9 mouse cellular contexts compared by ENCODE assay signal in the genomic region with DNA sequence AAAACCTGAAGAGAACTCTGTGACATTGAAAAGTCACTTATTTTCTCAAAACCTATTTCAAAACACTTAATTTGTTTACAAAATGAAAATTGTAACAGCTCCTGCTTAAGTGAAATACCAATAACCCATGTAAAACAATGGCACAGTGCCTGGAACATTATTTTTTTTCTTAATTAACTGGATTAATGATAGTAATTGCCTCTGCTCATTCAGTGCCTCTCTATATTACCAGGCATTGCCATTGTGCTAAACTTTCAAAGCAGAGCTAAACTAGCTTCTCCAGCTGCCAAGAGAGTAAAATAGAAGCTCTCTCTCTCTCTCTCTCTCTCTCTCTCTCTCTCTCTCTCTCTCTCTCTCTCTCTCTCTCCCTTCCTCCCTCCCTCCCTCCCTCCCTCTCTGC. TPM values are rescaled to one million over a fixed set of nuclear protein-coding genes. Genes with fewer than 3 reads are reported as not detected.
DNase-seq lines count a peak whose midpoint lies in the region; ATAC-seq and TF ChIP-seq lines count a peak whose summit lies in the region.
"Had no signal": no experiment of that assay in that cellular context is flagged by ENCODE, and none has a peak within 500 bp of the region (broad histone marks: within the 10 kb centered on the region; RNA-seq: fewer than 3 reads in every experiment).

No protein-coding gene starts in this region.

- no peak for TF ChIP-seq POLR2A in MEL (IDR thresholded peaks at IDR 0.05; ENCODE audit: control insufficient read depth in 1 of 2, insufficient read depth in 1 of 2, low read depth in 1 of 2, low read length in 2 of 2, poor library complexity in 1 of 2)

- intact Hi-C loops in heart, postnatal 36 days (cut with DNase I) = no loop called here

- no peak for ATAC-seq in heart, embryonic 14.5 days (ENCODE audit: insufficient number of reproducible peaks, insufficient read depth, low FRiP score, low read depth)

- peak overlapping the region; percentile 96 to 99 for H3K4me3 ChIP-seq in heart, embryonic 14.5 days (ENCODE audit: control insufficient read depth in 1 of 2, insufficient read depth in 1 of 2, low read depth in 1 of 2, low read length in 2 of 2)
- peak overlapping the region; percentile 86 to 92 for H3K4me3 ChIP-seq in MEL (ENCODE audit: control insufficient read depth in 1 of 2, insufficient read depth in 1 of 2, low read depth in 2 of 2, low read length in 2 of 2)
- peak overlapping the region; percentile 90 for H3K4me3 ChIP-seq in hindbrain, embryonic 10.5 days
- peak overlapping the region; percentile 97 for H3K4me3 ChIP-seq in macrophage (ENCODE audit: inconsistent target)

- peaks cover 3% of the 10 kb centered on the region; the same call in 1 of the 2 replicates for H3K27me3 ChIP-seq in heart, embryonic 14.5 days (ENCODE audit: control insufficient read depth, insufficient read depth, low read length)
- no peaks in the 10 kb centered on the region for H3K27me3 ChIP-seq in MEL (ENCODE audit: control insufficient read depth in 1 of 2, insufficient read depth in 2 of 2, low read length in 2 of 2)
- no peaks in the 10 kb centered on the region for H3K27me3 ChIP-seq in hindbrain, embryonic 10.5 days (ENCODE audit: insufficient read depth, poor library complexity, severe bottlenecking)

- H3K9me3 ChIP-seq in heart, embryonic 14.5 days (ENCODE audit: control insufficient read depth, low read length) = no peaks in the 10 kb centered on the region
- H3K9me3 ChIP-seq in MEL (replicated peaks; ENCODE audit: insufficient read depth, low read length) = no peaks in the 10 kb centered on the region
- no peaks in the 10 kb centered on the region for H3K9me3 ChIP-seq in hindbrain, embryonic 10.5 days

- peaks cover 8% of the 10 kb centered on the region for H3K79me2 ChIP-seq in MEL (ENCODE audit: control insufficient read depth, insufficient read depth, low read length, poor library complexity)
- no peaks in the 10 kb centered on the region; the same call in 1 of the 2 replicates for H3K79me2 ChIP-seq in macrophage (ENCODE audit: inconsistent target)

- H3K4me2 ChIP-seq in heart, embryonic 14.5 days (ENCODE audit: low read length) = peak overlapping the region; percentile 93

- H3K36me3 ChIP-seq in heart, embryonic 14.5 days (ENCODE audit: control insufficient read depth, insufficient read depth, low read length) = peaks cover 35% of the 10 kb centered on the region
- H3K36me3 ChIP-seq in MEL (ENCODE audit: control insufficient read depth in 1 of 2, insufficient read depth in 2 of 2, low read length in 2 of 2) (peaks cover 0 to 6% of the 10 kb centered on the region in 2 experiments; a peak in 2 of 4 replicates), macrophage (ENCODE audit: inconsistent target) (peaks cover 22% of the 10 kb centered on the region)
- H3K36me3 ChIP-seq in hindbrain, embryonic 10.5 days = peaks cover 35% of the 10 kb centered on the region

- peaks cover 3 to 7% of the 10 kb centered on the region in 2 experiments; a peak in 3 of 4 replicates for H3K4me1 ChIP-seq in heart, embryonic 14.5 days (ENCODE audit: control insufficient read depth in 2 of 2, insufficient read depth in 2 of 2, low read length in 2 of 2)
- peaks cover 4 to 11% of the 10 kb centered on the region in 2 experiments; a peak in 3 of 4 replicates for H3K4me1 ChIP-seq in MEL (ENCODE audit: control insufficient read depth in 1 of 2, insufficient read depth in 2 of 2, low read length in 2 of 2)
- peaks cover 20% of the 10 kb centered on the region for H3K4me1 ChIP-seq in hindbrain, embryonic 10.5 days (replicated peaks)

- H3K9ac ChIP-seq in heart, embryonic 14.5 days (ENCODE audit: low read length) = peak overlapping the region; percentile 94
- H3K9ac ChIP-seq in MEL (ENCODE audit: control insufficient read depth, low read depth, low read length, poor library complexity, severe bottlenecking) = peak overlapping the region; percentile 77

- TF ChIP-seq EP300 in MEL (IDR thresholded peaks at IDR 0.05; ENCODE audit: low read depth in 1 of 2, low read length in 2 of 2) = no peak

- TF ChIP-seq CTCF in MEL (IDR thresholded peaks at IDR 0.05 in 2 of 3, conservative IDR thresholded peaks at IDR 0.05 in 1 of 3; ENCODE audit: control insufficient read depth in 1 of 3, insufficient read depth in 1 of 3, low read depth in 2 of 3, low read length in 3 of 3, poor library complexity in 1 of 3, severe bottlenecking in 1 of 3) = no peak

- no peak for TF ChIP-seq RAD21 in MEL (IDR thresholded peaks at IDR 0.05; ENCODE audit: low read depth, low read length)

- H3K27ac ChIP-seq in heart, embryonic 14.5 days (replicated peaks in 1 of 2; ENCODE audit: control insufficient read depth in 1 of 2, insufficient read depth in 1 of 2, low read depth in 2 of 2, low read length in 2 of 2) = no peak overlapping the region
- H3K27ac ChIP-seq in MEL (ENCODE audit: control insufficient read depth, low read depth, low read length) (0 out of 2 replicates have a peak overlapping the region, but pooled peaks have one; percentile 6), macrophage (no peak overlapping the region)
- peak overlapping the region; percentile 91 for H3K27ac ChIP-seq in hindbrain, embryonic 10.5 days

- DNase-seq in heart, postnatal 36 days = no peak
- no peak for DNase-seq in MEL (ENCODE audit: low read depth, low spot score)
- DNase-seq in hindbrain, embryonic 10.5 days (ENCODE audit: low spot score) = no peak
- DNase-seq in ovary, adult 18-20 months (ENCODE audit: low spot score) = no peak
- no peak for DNase-seq in gastrocnemius, adult 8-10 months (ENCODE audit: low spot score in 2 of 2)
- no peak for DNase-seq in right cerebral cortex, postnatal 14 days

TF ChIP-seq in MEL, 35 proteins besides CTCF, POLR2A, EP300 and RAD21:
- no peak for TF ChIP-seq NRF1 (IDR thresholded peaks at IDR 0.05; ENCODE audit: insufficient read depth, low read depth, low read length, poor library complexity, severe bottlenecking)
- TF ChIP-seq JUND (IDR thresholded peaks at IDR 0.05; ENCODE audit: low read depth, low read length) = peak; percentile 60; the same call in 1 of the 2 replicates

RNA-seq across cellular contexts. Expression of a gene that starts 0.4 kb away (rescaled TPM):
- 46.4 and 49.5 TPM in 2 replicates for polyA plus RNA-seq in heart, embryonic 14.5 days (2014; fragmentation: Nextera tagmentation; extraction: Ambion mirVana)
- 10 to 100 TPM; 18.2 to 20.3 TPM for total RNA-seq in heart, postnatal 36 days (2021)
- 44.7 and 45.2 TPM in 2 replicates for total RNA-seq in MEL (2012; rRNA removed)
- 10 to 100 TPM in 1 of 2 experiments, not detected in 1; 69.7 TPM for polyA plus RNA-seq in MEL (2012; ENCODE audit: insufficient read depth in 1 of 2, insufficient read length in 2 of 2, low read depth in 1 of 2, low replicate concordance in 2 of 2, missing spikeins in 1 of 2)
- 69.2 and 72.5 TPM in 2 replicates for polyA plus RNA-seq in hindbrain, embryonic 10.5 days (2016; fragmentation: Nextera tagmentation; extraction: Ambion mirVana)
- total RNA-seq in macrophage (2018; cell fraction: chromatin; rRNA removed) = 10 to 100 TPM; 12.4 to 50.5 (median 32.1) TPM
- 10 to 100 TPM; 10.3 to 19.2 (median 14.9) TPM for total RNA-seq in macrophage (2018; cell fraction: cytosol; rRNA removed)
- total RNA-seq in macrophage (2018; cell fraction: nucleus; rRNA removed) = 10 to 100 TPM; 13.2 to 44.2 (median 22.9) TPM
- 10.3 to 15.0 TPM (median 15.0 TPM) in 3 replicates for polyA plus RNA-seq in macrophage (2018)
- 10 to 100 TPM; 16.2 to 18.6 (median 16.5) TPM for total RNA-seq in gastrocnemius, adult 8-10 months (2022)

RNA-seq across cellular contexts. Expression of a gene that starts 41.7 kb away (rescaled TPM):
- polyA plus RNA-seq in heart, embryonic 14.5 days (2014; fragmentation: Nextera tagmentation; extraction: Ambion mirVana) = not detected in 2 replicates
- not detected for total RNA-seq in heart, postnatal 36 days (2021)
- total RNA-seq in MEL (2012; rRNA removed) = not detected in 2 replicates
- polyA plus RNA-seq in MEL (2012; ENCODE audit: insufficient read depth in 1 of 2, insufficient read length in 2 of 2, low read depth in 1 of 2, low replicate concordance in 2 of 2, missing spikeins in 1 of 2) = not detected
- polyA plus RNA-seq in hindbrain, embryonic 10.5 days (2016; fragmentation: Nextera tagmentation; extraction: Ambion mirVana) = not detected in 2 replicates
- not detected for total RNA-seq in macrophage (2018; cell fraction: chromatin; rRNA removed)
- total RNA-seq in macrophage (2018; cell fraction: cytosol; rRNA removed) = not detected
- total RNA-seq in macrophage (2018; cell fraction: nucleus; rRNA removed) = not detected
- polyA plus RNA-seq in macrophage (2018) = not detected in 3 replicates
- total RNA-seq in gastrocnemius, adult 8-10 months (2022) = not detected
- total RNA-seq: layer of hippocampus, adult 18-20 months had no signal

Comparison
In these comparisons a context has a peak if more than half of its experiments do, and no peak if none do; other contexts are left out.
1. H3K27ac ChIP-seq: peak in MEL (single experiment) and hindbrain, embryonic 10.5 days (single experiment); none in heart, embryonic 14.5 days (0 of 2) and macrophage (single experiment).
2. Peak in every context shown above with its lines, with median percentiles within 50 percentile points of each other: H3K4me3 ChIP-seq.